Mouse (Mus musculus): ENCODE measurements at regions not wholly inside any gene's neighbourhood (a gene's known extent, or its start where the extent isn't known, plus 50 kb on each side); places are given as distances from the start of the nearest gene placed in this dataset.

DNA sequence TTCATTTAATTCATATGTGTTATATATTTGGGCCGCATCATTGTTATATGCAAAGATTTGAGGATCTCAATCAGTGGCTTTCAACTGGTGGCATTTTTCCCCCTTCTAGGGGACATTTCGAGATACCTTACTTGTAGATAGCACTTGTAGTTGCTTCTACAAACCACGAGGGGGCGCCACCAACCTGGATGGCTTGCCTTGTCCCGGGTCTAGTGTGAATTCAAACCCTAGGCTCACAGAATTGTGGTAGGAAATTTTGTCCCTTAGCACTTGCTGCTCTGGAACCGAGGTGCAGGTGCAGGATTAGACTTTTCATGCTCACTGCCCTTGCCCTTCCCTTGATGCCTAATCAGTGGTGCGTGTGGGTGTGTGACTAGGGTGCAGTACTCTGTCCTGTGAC lies 252.2 kb downstream of the Uaca start:
- peak in 1 of 2 experiments; percentile 48 for DNase-seq (ENCODE audit: low spot score in 2 of 2)

DNA sequence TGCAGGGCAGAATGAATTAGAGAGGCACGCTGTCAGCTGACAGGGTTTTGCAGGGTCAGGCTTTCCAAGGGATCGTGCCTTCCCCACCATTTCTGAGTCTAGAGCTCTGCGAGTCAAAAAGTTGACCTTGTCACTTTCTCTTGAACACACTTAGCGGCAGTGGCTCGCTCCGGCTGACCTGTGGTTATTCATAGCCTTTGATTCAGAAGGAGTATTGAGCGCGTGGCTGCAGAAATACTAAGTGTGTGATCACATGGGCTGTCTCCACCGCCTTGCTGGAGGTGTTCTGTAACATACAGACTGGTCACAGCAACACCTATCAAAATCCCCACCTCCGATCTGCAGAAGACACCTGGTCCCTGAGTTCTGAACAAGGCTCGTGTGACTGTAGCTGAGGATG lies 252.9 kb downstream of the Uaca start:
- DNase-seq (ENCODE audit: low spot score in 2 of 2): peak; percentile 23 to 34

DNA sequence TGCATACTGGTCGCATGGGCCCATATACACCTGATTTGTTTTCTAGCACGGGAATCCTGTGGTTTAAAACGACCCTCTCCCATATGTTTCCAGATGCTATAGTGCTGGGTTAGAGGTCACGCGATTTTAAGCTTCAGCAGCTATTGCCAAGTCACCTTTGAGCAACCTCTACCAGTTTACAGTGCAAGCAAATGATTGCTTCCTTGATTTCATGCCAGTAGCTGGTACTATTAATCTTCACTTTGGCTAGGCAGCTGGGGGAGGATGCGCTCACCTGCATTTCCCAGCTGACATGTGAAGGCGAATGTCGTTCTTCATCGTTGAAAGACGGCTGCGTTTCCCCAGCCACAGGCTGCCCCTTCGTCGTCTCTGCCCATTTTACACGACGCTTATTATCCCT lies 254.2 kb downstream of the Uaca start:
- no peak for DNase-seq (ENCODE audit: low spot score in 2 of 2)

DNA sequence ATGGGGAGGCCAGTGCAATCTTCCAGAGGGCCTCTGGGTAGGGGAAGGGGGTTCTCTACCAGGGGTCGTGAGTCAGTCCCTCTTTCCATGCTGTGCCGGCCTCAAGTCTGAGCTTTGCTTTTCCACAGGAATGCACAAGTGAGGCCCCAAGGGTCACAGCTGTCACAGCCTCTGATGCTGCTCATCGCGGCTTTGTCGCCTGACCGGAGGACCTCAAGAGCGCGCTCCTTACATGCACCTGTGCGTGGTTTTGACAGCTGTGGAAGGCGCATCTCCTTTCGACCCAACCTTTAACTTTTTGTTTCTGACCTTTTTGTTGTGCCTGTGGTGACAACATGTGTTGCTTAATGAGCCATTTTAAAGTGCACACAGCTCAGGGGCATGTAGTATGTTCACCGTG lies 258.3 kb downstream of the Uaca start:
- no peak for DNase-seq (ENCODE audit: low spot score in 2 of 2)

DNA sequence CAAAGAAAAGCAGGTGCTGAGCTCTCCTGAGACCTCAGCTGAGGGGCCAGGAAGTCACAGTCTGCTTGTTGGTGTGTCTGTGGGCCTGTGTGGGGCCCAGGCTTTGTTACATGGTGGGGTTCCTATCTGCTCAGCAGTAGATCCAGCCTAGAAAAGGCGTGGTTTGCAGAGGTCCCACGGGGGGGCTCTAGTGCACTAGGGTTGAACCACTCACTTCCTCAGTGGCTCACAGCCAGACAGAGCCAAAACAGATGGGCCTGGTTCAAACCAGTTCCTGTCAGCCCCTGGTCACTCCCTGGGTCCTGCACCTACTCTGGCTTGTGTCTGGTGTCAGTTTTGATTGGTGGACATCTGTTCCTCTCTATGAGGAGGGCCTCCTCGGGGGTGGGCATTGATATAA lies 260.1 kb downstream of the Uaca start:
- peak; percentile 75 to 84 for DNase-seq (ENCODE audit: low spot score in 2 of 2)

DNA sequence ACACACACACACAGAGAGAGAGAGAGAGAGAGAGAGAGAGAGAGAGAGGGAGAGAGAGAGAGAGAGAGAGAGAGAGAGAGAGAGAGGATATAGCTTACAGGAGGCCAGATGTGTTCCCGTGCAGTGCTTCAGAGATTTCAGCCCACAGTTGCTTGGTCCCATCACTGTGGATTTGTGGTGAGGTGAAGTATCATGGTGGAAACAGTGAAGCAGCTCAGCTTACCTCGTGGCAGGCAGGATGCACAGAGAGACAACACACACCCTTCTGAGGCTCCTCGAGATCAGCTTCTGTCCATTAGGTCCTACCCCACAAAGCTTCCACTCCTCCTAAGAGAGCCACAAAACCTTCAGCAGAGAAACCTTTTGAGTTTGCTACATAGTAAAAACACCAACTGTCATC lies 261.1 kb downstream of the Uaca start:
- DNase-seq (ENCODE audit: low spot score in 2 of 2): no peak

GRCm38 (mm10) chr9:61055928-61056730 lies 261.8 kb downstream of the Uaca start:
- peak in 1 of 2 experiments; percentile 11 for DNase-seq (ENCODE audit: low spot score in 2 of 2)

- DNase-seq (ENCODE audit: low spot score in 2 of 2): no peak
Measured at GRCm38 (mm10) chr9:61056731-61057270, 262.5 kb downstream of the Uaca start.

- no peak for DNase-seq (ENCODE audit: low spot score in 2 of 2)
Measured at GRCm38 (mm10) chr9:61059225-61059624, 264.9 kb downstream of the Uaca start.

DNA sequence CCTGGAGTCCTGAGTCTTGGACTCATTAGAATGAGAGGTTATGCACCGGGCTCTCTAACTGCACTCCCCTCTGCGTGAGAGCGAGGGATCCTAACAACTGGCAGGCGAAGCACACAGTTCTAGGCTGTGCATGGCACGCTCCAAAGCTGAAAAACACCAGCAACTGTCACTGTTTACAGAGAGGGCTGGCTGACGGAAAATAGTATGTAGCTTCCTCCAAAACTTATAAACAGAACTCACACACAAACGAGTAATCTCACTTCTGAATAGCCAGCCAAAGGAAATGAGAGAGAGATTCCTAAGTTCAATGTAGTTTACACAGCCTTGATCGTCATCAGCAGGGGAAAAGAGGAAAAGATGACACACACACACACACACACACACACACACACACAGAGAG lies 266.6 kb downstream of the Uaca start:
- DNase-seq (ENCODE audit: low spot score in 2 of 2): no peak

DNA sequence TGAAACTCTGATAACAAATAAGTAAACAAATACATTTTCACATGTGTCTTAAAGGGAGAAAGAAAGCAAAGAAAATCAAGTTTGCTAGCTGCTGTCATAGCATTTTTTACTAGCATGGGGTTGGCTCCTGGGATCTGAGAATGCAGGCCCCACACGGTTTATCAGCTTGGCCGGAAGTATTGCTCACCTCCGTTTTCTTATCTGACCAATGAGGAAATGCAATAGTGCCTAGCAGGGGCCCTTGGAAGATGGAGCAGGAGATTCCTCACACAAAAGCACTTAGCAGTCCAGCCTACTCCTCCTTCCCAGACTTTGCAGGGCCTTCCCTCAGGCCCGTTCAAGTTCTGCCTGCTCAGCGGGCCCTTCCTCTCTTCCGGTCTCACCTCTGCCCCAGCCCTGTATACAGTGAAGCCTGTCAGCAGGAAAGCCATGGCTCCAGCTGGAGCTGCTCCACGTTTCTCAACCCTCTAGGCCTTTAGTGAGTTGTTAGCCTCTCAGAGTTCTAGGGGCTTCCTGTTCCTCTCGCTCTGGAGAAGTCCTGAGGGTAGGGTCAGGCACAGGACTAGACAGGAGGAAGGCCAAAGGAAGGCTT lies 270.5 kb downstream of the Uaca start:
- no peak for DNase-seq (ENCODE audit: low spot score in 2 of 2)

- peak; percentile 8 to 25 for DNase-seq (ENCODE audit: low spot score in 2 of 2)
Measured at GRCm38 (mm10) chr9:61069553-61070314, 275.4 kb downstream of the Uaca start.

DNA sequence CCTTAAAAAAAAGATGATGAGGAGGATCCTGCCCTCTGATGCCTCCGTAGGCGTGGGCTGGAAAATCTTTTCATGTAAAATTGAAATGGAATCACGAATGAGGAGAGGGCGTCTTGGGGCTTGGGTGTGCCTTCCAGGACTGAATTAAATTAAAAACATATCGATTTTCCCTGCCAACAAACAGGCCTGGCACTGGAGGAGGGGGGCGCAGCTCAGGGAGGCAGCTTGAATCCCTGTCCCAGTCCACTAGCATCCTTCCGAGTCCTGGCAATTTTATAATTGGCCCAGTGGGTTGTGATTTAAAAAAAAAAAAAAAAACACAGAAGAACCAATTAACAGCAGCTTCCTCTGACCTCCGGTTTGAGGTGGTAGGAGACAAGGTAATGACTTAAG lies 276.0 kb downstream of the Uaca start:
- no peak for DNase-seq (ENCODE audit: low spot score in 2 of 2)

DNA sequence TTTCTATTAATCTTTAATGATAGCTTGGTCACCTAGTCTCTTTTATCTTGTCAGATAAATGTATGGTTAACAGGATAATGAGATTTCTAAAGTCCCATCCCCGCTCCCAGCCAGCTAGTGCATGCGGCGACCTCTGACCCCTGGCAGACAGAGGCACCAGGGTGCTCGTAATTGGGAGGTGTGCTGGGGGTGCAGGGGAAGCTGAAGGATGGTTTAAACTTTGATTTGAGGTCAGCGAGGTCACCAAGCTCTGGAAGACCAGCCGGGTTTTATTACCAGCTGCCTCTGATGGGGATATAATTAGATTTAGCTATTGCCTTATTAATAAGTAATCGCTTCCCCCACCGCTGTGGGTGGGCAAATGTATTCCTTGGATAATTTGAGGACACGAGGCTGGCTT lies 276.5 kb downstream of the Uaca start:
- DNase-seq (ENCODE audit: low spot score in 2 of 2): no peak

GRCm38 (mm10) chr9:61073482-61073881 lies 279.1 kb downstream of the Uaca start:
- DNase-seq (ENCODE audit: low spot score in 2 of 2): peak; percentile 10 to 17

DNA sequence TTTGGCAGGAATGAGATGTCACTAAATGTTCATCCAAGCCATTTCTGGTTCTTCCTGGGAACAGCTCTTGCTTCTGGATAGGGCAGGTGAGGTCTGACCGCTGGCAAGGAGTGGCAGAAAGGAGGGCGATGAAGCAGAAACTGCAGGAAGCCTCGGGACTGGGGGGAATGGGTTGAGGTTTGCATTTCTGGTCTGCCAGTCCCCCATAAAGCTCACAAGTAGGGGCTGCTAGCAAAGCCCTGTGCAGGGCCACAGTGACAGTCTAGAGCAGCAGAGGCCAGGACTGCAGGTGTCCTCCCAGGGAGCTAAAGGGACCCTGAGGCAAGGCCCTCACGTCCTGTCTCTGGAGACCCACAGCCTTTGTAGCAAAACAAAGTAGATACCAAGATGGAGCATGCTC lies 280.7 kb downstream of the Uaca start:
- DNase-seq (ENCODE audit: low spot score in 2 of 2): no peak

DNA sequence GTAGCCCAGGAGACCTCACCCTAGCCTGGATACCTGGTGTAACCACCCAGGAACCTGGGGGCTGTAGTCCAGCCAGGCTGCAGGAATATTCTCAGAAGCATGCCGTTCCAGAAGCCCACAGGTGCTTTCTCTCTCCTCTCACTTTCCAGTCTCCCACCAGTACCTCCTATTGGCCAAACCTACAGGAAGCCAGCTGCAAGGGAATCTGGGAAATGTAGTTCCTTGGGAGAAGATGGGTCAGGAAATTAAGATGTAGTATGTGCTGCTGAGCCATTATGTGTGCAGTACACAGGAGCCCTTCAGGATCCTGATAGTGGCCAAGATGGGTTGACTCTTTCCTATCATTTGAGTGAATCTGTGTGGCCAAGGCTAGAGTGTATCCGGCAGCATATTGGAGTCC lies 282.8 kb downstream of the Uaca start:
- DNase-seq (ENCODE audit: low spot score in 2 of 2): no peak

GRCm38 (mm10) chr9:61077807-61078206 lies 283.5 kb downstream of the Uaca start:
- DNase-seq (ENCODE audit: low spot score in 2 of 2): no peak

- DNase-seq (ENCODE audit: low spot score in 2 of 2): no peak
Measured at GRCm38 (mm10) chr9:61081474-61082021, 287.2 kb downstream of the Uaca start.

DNA sequence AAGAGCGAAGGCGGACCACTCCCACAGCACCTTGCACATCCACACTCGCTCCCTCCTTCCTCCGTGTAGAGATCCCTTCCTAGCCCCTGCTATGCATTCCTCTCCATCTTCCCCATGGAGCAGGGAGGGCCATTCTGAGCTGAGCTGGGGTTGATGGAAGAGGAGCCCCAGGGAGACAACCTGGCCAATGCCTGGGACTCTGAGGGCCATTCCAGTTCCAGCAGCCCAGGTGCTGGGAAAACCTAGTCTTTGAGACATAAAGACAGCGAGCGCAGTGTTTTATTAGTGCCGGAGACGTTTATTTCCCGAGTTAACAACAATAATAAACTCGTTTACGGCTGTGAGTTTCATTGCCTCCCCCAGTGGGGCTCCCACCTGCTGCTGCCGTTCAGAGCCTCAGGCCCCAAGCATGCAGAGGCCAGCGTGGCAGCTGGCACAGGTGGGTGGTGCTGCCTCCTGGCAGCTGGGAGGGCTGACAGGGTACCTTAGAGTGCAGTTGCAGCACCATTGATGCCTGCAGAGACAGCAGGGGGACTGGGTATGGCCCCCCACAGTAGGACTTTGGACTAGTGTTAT lies 287.4 kb upstream of the Tle3 start:
- DNase-seq (ENCODE audit: low spot score in 2 of 2): no peak

DNA sequence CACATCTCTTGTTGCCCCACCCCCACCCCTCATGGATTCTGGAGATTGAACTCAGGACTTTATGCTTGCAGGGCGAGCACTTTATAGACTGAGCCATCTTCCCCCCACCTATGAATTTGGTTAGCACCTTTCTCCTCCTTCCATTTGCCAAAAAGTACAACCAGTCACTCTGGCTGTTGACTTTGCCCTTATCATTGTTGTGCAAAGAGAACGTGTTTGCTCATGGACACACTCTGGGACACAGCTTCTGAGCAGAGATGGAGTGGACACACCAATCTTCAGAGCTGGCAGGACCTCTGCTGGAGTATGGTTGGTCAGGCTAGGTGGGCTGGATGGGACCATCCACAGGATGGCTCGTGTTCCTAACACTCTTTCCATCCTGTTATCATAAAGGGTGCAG lies 285.1 kb upstream of the Tle3 start:
- DNase-seq (ENCODE audit: low spot score in 2 of 2): no peak
